Mouse (Mus musculus) CD4-positive, CD25-positive, alpha-beta regulatory T cell, adult 4 months (primary cell): Measurements from ENCODE around the gene Mars. TPM values are rescaled to one million over a fixed set of nuclear protein-coding genes. Genes with fewer than 3 reads are reported as not detected.
A peak's percentile ranks its signal among the peaks of the same experiment; 100 is the strongest.
"Not testable (repeated sequence)": the region's sequence is repeated elsewhere in the genome, so short reads cannot be mapped to it uniquely, and the experiment has no call there.

Experiments
- ATAC-seq: one replicate; pipeline ENCODE4 v1.8.0; 2017
- polyA plus RNA-seq, 2 experiments: library from polyadenylated mRNA; unstranded; fragments of 100-300 nt; shearing (Covaris generic); gene quantifications; one replicate each; pipeline ENCODE4 v1.2.1; 2017

Mars gene
- polyA plus RNA-seq, 2 experiments from 2014 or later, result 20.4 to 33.2 TPM

DNA sequence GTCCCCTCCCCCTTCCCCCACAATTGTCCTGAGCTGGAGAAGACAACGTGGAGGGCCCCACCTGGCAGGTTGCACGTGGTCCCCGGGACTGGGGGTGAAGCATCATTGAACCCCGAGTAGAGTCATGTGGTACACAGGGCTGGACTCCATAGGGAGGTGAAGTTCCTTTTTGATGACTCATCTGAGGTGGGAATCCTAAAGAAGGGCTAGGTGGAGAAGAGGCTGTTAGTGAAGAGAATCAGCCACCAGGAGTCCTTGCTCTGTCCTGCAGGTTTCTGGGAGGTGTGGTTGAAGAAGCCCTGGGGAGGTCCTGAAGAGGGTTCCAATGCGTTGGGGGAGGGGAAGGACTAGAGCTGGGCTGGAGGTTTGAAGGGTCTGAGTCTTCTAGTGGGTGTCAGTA, 25.4 kb upstream of the Mars start:
- no peak for ATAC-seq

DNA sequence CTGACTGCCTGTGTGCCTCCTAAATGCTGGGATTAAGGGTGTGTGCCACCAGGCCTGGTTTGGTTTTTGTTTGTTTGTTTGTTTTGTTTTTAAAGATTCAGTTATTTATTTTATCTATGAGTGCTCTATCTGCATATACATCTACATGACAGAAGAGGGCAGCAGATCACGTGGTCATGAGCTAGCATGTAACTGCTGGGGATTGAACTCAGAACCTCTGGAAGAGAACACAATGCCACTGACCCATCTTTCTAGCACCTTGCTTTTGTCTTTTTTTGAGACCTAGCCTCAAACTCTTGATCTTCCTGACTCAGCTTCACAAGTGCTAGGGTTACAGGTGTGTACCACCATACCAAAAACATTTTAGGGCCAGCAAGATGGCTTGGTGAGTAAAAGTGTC, 23.7 kb upstream of the Mars start:
- no peak for ATAC-seq

GRCm38 (mm10) chr10:127333152-127333551, 21.6 kb upstream of the Mars start:
- peak; percentile 28 for ATAC-seq

GRCm38 (mm10) chr10:127332211-127332874, 20.8 kb upstream of the Mars start:
- ATAC-seq, result peak; percentile 44

- no peak for ATAC-seq
These were observed 18.6 kb upstream of the Mars start for GRCm38 (mm10) chr10:127330212-127330611.

- no peak for ATAC-seq
These were observed 16.0 kb upstream of the Mars start for GRCm38 (mm10) chr10:127327461-127328145.

DNA sequence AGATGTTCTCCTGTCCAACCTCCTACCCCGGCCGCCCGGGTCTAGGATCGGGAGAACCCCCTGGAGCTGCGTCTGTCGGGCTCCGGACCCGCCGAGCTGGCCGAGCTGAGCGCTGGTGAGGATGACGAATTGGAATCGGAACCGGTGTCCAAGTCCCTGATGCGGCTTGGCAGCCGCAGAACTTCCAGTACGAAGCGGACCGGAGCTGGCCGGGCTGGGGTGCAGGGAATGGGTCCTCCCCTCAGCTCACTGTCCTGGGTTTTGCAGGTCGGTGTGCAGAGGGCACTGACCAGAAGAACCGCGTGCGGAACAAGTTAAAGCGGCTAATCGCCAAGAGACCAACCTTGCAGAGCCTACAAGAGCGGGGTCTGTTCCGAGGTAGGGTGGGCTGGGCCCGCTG, 15.2 kb upstream of the Mars start:
- no peak for ATAC-seq

- peak; percentile 32 for ATAC-seq
These were observed 14.6 kb upstream of the Mars start for GRCm38 (mm10) chr10:127326017-127326801.

DNA sequence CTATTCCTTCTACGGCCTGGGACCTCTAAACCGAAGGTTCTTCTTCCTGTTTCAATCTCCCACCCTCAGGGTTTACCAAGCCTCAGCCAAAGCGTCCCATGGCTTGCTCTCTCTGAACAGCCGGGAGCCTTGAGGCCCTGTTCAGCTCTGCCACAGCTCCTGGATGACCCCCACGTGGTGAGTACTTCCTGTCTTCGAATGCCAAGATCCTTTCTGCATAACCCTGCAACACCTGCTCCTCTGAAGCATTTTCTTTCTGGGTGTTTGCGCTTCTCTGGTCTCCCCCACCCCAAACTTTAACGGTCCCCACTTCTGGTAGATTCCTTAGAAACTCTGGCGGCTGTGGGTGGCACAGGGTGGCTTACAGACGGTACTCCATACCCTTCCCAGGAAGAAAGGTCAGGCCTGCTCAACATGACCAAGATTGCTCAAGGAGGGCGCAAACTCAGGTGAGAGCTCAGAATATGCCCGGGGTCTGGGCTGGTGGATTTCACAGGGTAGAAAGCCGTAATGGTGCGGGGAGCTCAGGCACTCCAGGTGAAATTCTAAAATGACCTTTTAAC, 13.9 kb upstream of the Mars start:
- ATAC-seq, result peak; percentile 21

- ATAC-seq, result peak; percentile 74
These were observed 12.9 kb upstream of the Mars start for GRCm38 (mm10) chr10:127324495-127324894.

GRCm38 (mm10) chr10:127323131-127323855, 11.7 kb upstream of the Mars start:
- ATAC-seq, result no peak

DNA sequence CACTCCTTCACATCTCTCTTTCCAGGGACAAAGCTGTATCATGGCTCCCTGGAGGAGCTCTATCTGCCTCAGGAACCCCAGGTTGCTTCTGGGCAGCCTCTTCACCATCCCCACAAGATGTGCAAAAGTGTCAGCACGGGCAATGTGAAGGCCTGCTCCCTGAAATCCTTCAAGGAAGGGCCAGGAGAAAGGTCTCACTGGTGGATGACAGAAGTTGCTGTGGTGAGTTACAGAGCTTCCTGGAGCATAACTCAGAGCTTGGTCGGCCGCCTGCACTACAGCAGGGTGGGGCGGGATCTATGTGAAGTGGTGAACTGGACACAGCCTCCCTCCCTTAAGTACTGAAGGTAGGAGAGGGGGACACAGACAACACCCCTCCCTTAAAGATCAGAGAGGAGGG, 11.1 kb upstream of the Mars start:
- no peak for ATAC-seq

- ATAC-seq, result no peak
These were observed 10.6 kb upstream of the Mars start for GRCm38 (mm10) chr10:127322178-127322577.

- ATAC-seq, result peak; percentile 62
These were observed 10.0 kb upstream of the Mars start, which contains the start of gene Arhgap9 for GRCm38 (mm10) chr10:127321621-127322020. TSS of gene Arhgap9 (plus strand) at chr10:127321964.

- ATAC-seq, result no peak
These were observed 8.4 kb upstream of the Mars start for GRCm38 (mm10) chr10:127319969-127320368.

DNA sequence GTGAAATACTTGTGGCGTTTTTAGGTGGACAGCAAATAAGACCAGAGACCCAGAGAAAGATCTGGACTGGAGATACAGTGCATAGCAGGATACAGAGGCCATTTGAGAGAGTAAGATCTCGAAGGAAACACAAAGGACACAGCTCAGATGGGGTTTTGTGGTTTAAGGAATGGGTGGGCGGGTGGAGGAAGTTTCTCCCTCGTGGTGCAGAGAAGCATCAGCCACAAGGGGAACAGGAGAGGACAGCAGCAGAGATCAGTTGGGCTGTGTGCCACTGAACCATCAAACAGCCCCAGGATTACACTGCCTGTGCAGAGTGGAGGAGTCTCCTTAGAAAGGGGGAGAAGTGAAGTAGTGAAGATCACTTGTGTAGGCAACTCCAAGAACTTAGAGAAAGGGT, 6.4 kb upstream of the Mars start:
- ATAC-seq, result no peak

DNA sequence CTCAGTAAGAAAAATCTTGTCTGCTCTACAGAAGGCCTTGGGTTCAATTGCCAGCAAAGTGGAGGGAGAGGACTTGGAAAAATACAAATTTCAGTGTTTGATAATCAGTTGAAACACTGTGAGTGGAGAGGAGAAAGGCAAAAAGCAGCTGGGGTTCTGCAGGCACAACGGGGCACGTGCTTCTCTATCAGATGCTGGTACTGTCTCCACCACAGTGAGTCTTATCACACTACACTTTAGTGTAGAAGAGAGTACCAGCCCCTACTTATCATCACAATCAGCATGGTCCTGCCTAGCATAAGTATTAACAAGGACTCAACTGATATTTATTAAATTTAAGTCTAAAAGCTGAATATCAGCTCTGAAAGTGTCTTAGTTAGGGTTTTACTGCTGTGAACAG, 5.7 kb upstream of the Mars start:
- ATAC-seq, result no peak

GRCm38 (mm10) chr10:127314950-127315349, 3.4 kb upstream of the Mars start:
- ATAC-seq, result not testable (repeated sequence)

DNA sequence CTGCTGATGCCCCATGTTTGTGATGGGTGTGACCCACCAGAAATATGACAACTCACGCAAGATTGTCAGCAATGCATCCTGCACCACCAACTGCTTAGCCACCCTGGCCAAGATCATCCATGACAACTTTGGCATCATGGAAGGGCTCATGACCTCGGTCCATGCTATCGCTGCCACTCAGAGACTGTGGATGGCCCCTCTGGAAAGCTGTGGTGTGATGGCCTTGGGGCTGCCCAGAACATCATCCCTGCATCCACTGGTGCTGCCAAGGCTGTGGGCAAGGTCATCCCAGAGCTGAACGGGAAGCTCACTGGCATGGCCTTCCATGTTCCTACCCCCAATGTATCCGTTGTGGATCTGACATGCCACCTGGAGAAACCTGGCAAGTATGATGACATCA, 1.9 kb upstream of the Mars start:
- not testable (repeated sequence) for ATAC-seq

DNA sequence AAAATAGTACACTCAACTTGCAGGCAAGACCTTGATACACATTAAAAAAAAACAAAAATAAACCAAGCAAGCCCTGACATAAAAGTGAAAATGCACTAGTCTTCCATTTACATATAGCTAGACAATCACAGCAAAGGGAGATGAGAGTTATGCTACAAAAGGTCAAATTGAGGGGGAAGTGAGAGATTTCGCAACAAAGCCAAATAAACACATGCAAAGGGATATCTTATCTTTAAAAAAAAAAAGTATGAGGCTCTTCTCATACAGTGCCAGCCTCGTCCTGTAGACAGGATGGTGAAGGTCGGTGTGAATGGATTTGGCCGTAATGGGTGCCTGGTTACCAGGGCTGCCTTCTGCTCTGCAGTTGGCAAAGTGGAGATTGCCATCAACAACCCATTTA, 1.3 kb upstream of the Mars start:
- no peak for ATAC-seq

- ATAC-seq, result peak; percentile 54
These were observed 730 bp upstream of the Mars start for GRCm38 (mm10) chr10:127312356-127312676.
